Mouse (Mus musculus): ENCODE data around the gene Fam219a. TPM values are rescaled to one million over a fixed set of nuclear protein-coding genes. Genes with fewer than 3 reads are reported as not detected.

Fam219a gene
- total and polyA plus RNA-seq, 3 experiments = 13.4 to 15.8 (median 14.4) TPM

- H3K36me3 ChIP-seq (ENCODE audit: control insufficient read depth, insufficient read depth, low read length) = no peaks in the 10 kb centered on the region
- H3K4me1 ChIP-seq (ENCODE audit: control insufficient read depth, insufficient read depth, low read length) = peaks cover 3% of the 10 kb centered on the region; the same call in 1 of the 2 replicates
- no peak overlapping the region for H3K9ac ChIP-seq (ENCODE audit: low read depth, low read length)
- no peaks in the 10 kb centered on the region for H3K79me2 ChIP-seq (replicated peaks; ENCODE audit: control insufficient read depth, insufficient read depth, low read length)
- intact Hi-C loops (cut with DNase I) = no loop called here
- no peak overlapping the region for H3K27ac ChIP-seq
- H3K4me3 ChIP-seq = no peak overlapping the region
- no peaks in the 10 kb centered on the region for H3K27me3 ChIP-seq (ENCODE audit: control insufficient read depth, insufficient read depth, low read length)
- no peak for DNase-seq
- no peak for TF ChIP-seq EP300 (IDR thresholded peaks at IDR 0.05; ENCODE audit: insufficient read depth, low read depth, low read length)
- no peak for TF ChIP-seq POLR2A (IDR thresholded peaks at IDR 0.05; ENCODE audit: insufficient read depth, low read depth, low read length)
- TF ChIP-seq CTCF (IDR thresholded peaks at IDR 0.05) = no peak
- 86% methylated on average over 9 of the region's 9 CpGs for WGBS
These were observed 91.6 kb downstream of the Fam219a start for GRCm38 (mm10) chr4:41477648-41478160.

GRCm38 (mm10) chr4:41471384-41471689 is 98.0 kb downstream of the Fam219a start:
- WGBS = 79% methylated on average over 1 of the region's 1 CpGs
- Histone ChIP-seq H3K4me3 (no peak overlapping the region), H3K27ac (no peak overlapping the region), H3K79me2 (replicated peaks; ENCODE audit: control insufficient read depth, insufficient read depth, low read length) (no peaks in the 10 kb centered on the region), H3K36me3 (ENCODE audit: control insufficient read depth, insufficient read depth, low read length) (no peaks in the 10 kb centered on the region; the same call in 1 of the 2 replicates), H3K9ac (ENCODE audit: low read depth, low read length) (no peak overlapping the region), H3K27me3 (ENCODE audit: control insufficient read depth, insufficient read depth, low read length) (no peaks in the 10 kb centered on the region), H3K4me1 (ENCODE audit: control insufficient read depth, insufficient read depth, low read length) (no peaks in the 10 kb centered on the region; the same call in none of the 2 replicates)
- no peak for DNase-seq
- no peak for TF ChIP-seq EP300 (IDR thresholded peaks at IDR 0.05; ENCODE audit: insufficient read depth, low read depth, low read length)
- no peak for TF ChIP-seq POLR2A (IDR thresholded peaks at IDR 0.05; ENCODE audit: insufficient read depth, low read depth, low read length)
- no peak for TF ChIP-seq CTCF (IDR thresholded peaks at IDR 0.05)
- intact Hi-C loops (cut with DNase I) = no loop called here

DNA sequence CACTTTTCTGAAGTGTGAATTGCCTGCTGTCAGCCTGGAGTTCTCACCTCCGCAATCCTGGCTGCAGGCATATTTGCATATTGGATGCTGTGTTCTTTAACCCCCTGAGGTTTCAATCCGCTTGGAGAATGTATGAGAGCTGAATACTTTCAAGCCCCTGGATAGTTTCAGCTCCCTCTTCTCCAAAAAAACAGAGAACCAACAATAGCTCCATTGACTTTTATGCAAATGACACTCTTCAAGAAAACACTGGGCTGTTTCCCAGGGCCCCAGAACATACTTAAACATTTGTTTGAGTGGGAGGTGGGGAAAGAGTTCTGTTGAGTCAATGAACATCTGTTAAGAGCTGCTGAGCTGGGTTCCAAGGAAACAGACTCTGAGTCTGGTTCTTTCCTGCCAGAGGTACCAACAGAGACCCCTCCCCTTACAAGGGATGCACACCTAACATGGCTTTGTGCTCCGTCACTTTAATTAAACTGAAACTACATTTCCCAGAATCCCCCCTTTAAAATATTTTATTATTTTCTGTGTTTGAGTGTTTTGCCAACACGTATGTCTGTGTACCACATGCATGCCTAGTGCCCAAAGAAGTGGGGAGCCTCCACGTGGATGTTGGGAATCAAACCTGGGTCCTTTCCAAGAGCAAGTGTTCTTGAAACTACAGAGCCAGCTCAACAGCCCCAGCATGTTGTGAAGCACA is 98.5 kb downstream of the Fam219a start:
- Histone ChIP-seq H3K4me3 (no peak overlapping the region), H3K27ac (no peak overlapping the region)
- no peak for TF ChIP-seq CTCF (IDR thresholded peaks at IDR 0.05)
- TF ChIP-seq POLR2A (IDR thresholded peaks at IDR 0.05; ENCODE audit: insufficient read depth, low read depth, low read length) = no peak

DNA sequence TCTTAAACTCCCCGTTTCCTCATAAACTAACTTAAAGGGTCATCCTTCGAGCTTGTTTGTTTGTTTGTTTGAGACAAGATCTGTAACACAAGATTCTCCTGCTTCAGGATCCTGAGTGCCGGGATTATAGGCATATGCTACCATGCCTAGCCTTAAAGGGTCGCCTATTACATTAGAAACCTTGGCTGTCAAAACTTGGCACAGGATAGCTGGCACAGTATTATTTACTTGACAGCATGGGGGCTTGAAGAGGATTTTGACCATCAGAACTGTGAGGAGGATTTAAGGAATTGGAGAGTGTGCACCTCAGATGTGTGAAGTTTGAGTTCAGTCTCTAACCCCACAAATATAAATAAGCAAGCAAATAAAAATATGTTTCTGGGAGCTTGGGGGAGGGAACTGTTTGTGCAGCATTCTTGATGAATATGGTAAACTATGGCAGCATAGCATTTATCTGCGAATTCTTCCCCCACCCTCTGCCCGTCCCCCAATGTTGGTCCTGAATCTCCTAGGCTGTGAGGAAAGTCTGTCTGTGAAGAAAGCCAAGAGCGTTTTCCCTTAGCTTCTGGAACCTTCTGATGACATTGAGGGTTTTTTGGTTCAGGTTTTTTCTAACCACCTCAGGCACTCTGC is 99.2 kb downstream of the Fam219a start:
- TF ChIP-seq CTCF (IDR thresholded peaks at IDR 0.05) (no peak), EP300 (IDR thresholded peaks at IDR 0.05; ENCODE audit: insufficient read depth, low read depth, low read length) (no peak), POLR2A (IDR thresholded peaks at IDR 0.05; ENCODE audit: insufficient read depth, low read depth, low read length) (no peak)
- H3K4me1 ChIP-seq (ENCODE audit: control insufficient read depth, insufficient read depth, low read length) = no peaks in the 10 kb centered on the region; the same call in none of the 2 replicates
- DNase-seq = no peak
- no peak overlapping the region for H3K27ac ChIP-seq
- no peaks in the 10 kb centered on the region; the same call in 1 of the 2 replicates for H3K36me3 ChIP-seq (ENCODE audit: control insufficient read depth, insufficient read depth, low read length)
- no peak overlapping the region for H3K9ac ChIP-seq (ENCODE audit: low read depth, low read length)
- no peak overlapping the region for H3K4me3 ChIP-seq
- intact Hi-C loops (cut with DNase I) = no loop called here
- H3K27me3 ChIP-seq (ENCODE audit: control insufficient read depth, insufficient read depth, low read length) = no peaks in the 10 kb centered on the region
- no peaks in the 10 kb centered on the region for H3K79me2 ChIP-seq (replicated peaks; ENCODE audit: control insufficient read depth, insufficient read depth, low read length)
- 62% methylated on average over 7 of the region's 7 CpGs for WGBS

More for the DNA sequence above, 98.5 kb downstream of the Fam219a start:
- DNase-seq = no peak
- Histone ChIP-seq H3K9ac (ENCODE audit: low read depth, low read length) (no peak overlapping the region), H3K27me3 (ENCODE audit: control insufficient read depth, insufficient read depth, low read length) (no peaks in the 10 kb centered on the region), H3K4me1 (ENCODE audit: control insufficient read depth, insufficient read depth, low read length) (no peaks in the 10 kb centered on the region; the same call in none of the 2 replicates), H3K36me3 (ENCODE audit: control insufficient read depth, insufficient read depth, low read length) (no peaks in the 10 kb centered on the region; the same call in 1 of the 2 replicates), H3K79me2 (replicated peaks; ENCODE audit: control insufficient read depth, insufficient read depth, low read length) (no peaks in the 10 kb centered on the region)
- intact Hi-C loops (cut with DNase I) = no loop called here
- WGBS = 56% methylated on average over 5 of the region's 5 CpGs

DNA sequence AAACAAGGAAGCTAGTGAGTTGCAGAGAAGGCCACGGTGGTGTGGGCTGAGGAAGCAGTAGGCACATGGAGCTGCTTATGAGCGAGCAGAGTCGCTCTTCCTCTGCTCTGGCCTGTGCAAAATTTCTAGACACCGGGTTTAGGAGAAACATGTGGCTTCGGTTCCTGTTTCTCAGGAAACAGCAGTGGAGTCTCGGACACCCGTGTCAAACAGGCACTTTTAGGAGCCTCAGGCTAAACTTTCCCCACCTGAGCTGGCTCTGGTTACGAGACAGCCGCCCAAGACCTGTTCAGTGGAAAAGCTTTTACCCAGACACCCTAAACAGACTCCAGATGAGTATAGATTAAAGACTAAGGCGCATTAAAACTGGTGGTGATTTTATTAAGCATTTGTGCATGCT is 100.1 kb downstream of the Fam219a start:
- no peaks in the 10 kb centered on the region for H3K79me2 ChIP-seq (replicated peaks; ENCODE audit: control insufficient read depth, insufficient read depth, low read length)
- no peak overlapping the region for H3K27ac ChIP-seq
- intact Hi-C loops (cut with DNase I) = loop anchor here (2.0 to 10.0 kb wide), 5 partner anchors 83 to 744 kb away; partner anchors contain the start of gene Dnaja1
- no peaks in the 10 kb centered on the region; the same call in 1 of the 2 replicates for H3K36me3 ChIP-seq (ENCODE audit: control insufficient read depth, insufficient read depth, low read length)
- WGBS = 76% methylated on average over 10 of the region's 10 CpGs
- H3K4me1 ChIP-seq (ENCODE audit: control insufficient read depth, insufficient read depth, low read length) = no peaks in the 10 kb centered on the region; the same call in none of the 2 replicates
- TF ChIP-seq EP300 (IDR thresholded peaks at IDR 0.05; ENCODE audit: insufficient read depth, low read depth, low read length) (no peak), CTCF (IDR thresholded peaks at IDR 0.05) (no peak), POLR2A (IDR thresholded peaks at IDR 0.05; ENCODE audit: insufficient read depth, low read depth, low read length) (no peak)
- DNase-seq = no peak
- no peak overlapping the region for H3K9ac ChIP-seq (ENCODE audit: low read depth, low read length)
- no peaks in the 10 kb centered on the region for H3K27me3 ChIP-seq (ENCODE audit: control insufficient read depth, insufficient read depth, low read length)
- no peak overlapping the region for H3K4me3 ChIP-seq
